Mouse (Mus musculus): Measurements from ENCODE around the gene Fam13c. TPM values are rescaled to one million over a fixed set of nuclear protein-coding genes. Genes with fewer than 3 reads are reported as not detected.

Fam13c gene
- polyA plus RNA-seq, 1 experiment: 15.0 TPM

DNA sequence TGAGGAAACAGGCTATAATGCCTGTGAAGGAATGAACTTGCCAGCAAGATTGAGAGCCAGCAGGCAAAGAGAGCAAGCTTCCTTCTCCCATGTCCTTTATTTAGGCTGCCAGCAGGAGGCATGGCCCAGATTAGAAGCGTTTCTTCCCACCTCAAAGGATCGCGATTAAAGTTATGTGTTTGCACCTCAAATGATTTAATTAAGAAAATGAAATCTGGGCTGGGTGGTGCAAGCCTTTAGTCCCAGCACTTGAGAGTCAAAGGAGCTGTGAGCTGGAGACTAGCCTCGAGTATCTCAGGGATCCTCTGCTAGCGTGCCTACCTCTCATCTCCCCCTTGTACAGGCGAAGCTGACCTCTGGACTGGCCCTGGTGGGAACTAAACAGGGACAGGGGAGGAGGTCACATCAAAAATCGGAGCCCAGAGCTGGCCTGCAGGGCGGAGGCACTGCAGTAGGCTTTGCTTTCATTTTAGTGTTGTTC is 93.1 kb downstream of the Fam13c start:
- Histone ChIP-seq H3ac (ENCODE audit: control insufficient read depth, insufficient read length) (no peak overlapping the region), H3K4me2 (ENCODE audit: low read depth) (no peak overlapping the region), H3K36me3 (ENCODE audit: control insufficient read depth, insufficient read depth) (peaks cover 28% of the 10 kb centered on the region), H3K79me2 (ENCODE audit: control insufficient read depth, insufficient read depth) (peaks cover 8% of the 10 kb centered on the region), H3K27me3 (ENCODE audit: control insufficient read depth, insufficient read depth, insufficient read length) (no peaks in the 10 kb centered on the region), H3K4me3 (no peak overlapping the region)
- TF ChIP-seq POLR2A (IDR thresholded peaks at IDR 0.05; ENCODE audit: insufficient read length, low read depth) (no peak), SRF (IDR thresholded peaks at IDR 0.05; ENCODE audit: control insufficient read depth, insufficient read length, low read depth) (no peak), MYOG (IDR thresholded peaks at IDR 0.05; ENCODE audit: control insufficient read depth in 1 of 3, insufficient read depth in 1 of 3, insufficient read length in 2 of 3, low read depth in 2 of 3) (no peak)

GRCm38 (mm10) chr10:70533986-70534385 is 93.7 kb downstream of the Fam13c start:
- Histone ChIP-seq H3K4me3 (no peak overlapping the region), H3K79me2 (ENCODE audit: control insufficient read depth, insufficient read depth) (peaks cover 1% of the 10 kb centered on the region), H3K36me3 (ENCODE audit: control insufficient read depth, insufficient read depth) (peaks cover 28% of the 10 kb centered on the region), H3K27me3 (ENCODE audit: control insufficient read depth, insufficient read depth, insufficient read length) (no peaks in the 10 kb centered on the region), H3ac (ENCODE audit: control insufficient read depth, insufficient read length) (no peak overlapping the region), H3K4me2 (ENCODE audit: low read depth) (no peak overlapping the region)
- TF ChIP-seq POLR2A (IDR thresholded peaks at IDR 0.05; ENCODE audit: insufficient read length, low read depth) (no peak), USF1 (IDR thresholded peaks at IDR 0.05; ENCODE audit: low read depth) (no peak), POLR2AphosphoS2 (IDR thresholded peaks at IDR 0.05; ENCODE audit: insufficient read length, low read depth) (no peak), E2F4 (IDR thresholded peaks at IDR 0.05; ENCODE audit: insufficient read depth) (no peak), SRF (IDR thresholded peaks at IDR 0.05; ENCODE audit: control insufficient read depth, insufficient read length, low read depth) (no peak), MAX (IDR thresholded peaks at IDR 0.05; ENCODE audit: low read depth) (no peak), TCF12 (IDR thresholded peaks at IDR 0.05; ENCODE audit: insufficient read depth, poor library complexity, severe bottlenecking) (no peak)

DNA sequence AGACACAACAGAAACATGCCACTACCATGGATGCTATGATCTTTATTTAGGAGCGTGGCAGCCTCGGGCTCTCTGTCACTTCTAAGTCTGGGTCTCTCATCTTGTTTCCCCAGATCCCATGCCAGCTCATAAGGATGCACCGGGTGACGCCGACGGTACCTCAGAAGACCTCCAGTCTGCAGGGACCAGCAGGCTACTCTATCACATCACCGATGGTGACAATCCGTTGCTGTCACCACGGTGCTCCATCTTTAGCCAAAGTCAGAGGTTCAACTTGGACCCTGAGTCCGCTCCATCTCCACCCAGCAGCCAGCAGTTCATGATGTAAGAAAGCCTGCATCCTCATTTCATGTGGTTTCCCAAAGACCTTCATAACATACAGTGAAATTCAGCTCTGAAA is 94.3 kb downstream of the Fam13c start:
- peaks cover 28% of the 10 kb centered on the region for H3K36me3 ChIP-seq (ENCODE audit: control insufficient read depth, insufficient read depth)

DNA sequence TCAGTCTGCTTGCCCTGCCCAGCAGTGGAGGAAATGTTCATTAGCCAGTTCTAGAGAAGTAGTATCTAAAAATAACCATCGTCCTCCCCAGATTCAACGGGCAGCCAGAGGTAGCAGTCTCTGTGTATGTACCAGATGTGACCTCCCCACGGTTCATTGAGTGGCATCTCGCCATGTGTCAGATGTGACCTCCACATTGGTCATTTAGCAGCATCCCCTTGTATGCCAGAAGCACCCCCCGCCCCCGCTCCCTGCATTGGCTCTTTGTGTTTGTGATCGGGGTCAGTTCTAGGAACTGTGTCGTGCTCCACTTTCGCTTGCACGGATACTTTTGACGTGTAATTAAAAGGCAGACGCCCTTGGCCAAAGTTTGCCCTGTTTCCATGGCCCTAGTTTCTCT is 95.1 kb downstream of the Fam13c start:
- Histone ChIP-seq H3K79me2 (ENCODE audit: control insufficient read depth, insufficient read depth) (no peaks in the 10 kb centered on the region), H3ac (ENCODE audit: control insufficient read depth, insufficient read length) (no peak overlapping the region), H3K27me3 (ENCODE audit: control insufficient read depth, insufficient read depth, insufficient read length) (no peaks in the 10 kb centered on the region), H3K36me3 (ENCODE audit: control insufficient read depth, insufficient read depth) (peaks cover 31% of the 10 kb centered on the region), H3K4me2 (ENCODE audit: low read depth) (no peak overlapping the region), H3K4me3 (no peak overlapping the region)
- TF ChIP-seq USF1 (IDR thresholded peaks at IDR 0.05; ENCODE audit: low read depth) (no peak), SRF (IDR thresholded peaks at IDR 0.05; ENCODE audit: control insufficient read depth, insufficient read length, low read depth) (no peak), MAX (IDR thresholded peaks at IDR 0.05; ENCODE audit: low read depth) (no peak), REST (IDR thresholded peaks at IDR 0.05; ENCODE audit: insufficient read depth, insufficient read length) (no peak)

More for the DNA sequence above, 94.3 kb downstream of the Fam13c start:
- H3K27me3 ChIP-seq (ENCODE audit: control insufficient read depth, insufficient read depth, insufficient read length): no peaks in the 10 kb centered on the region
- no peaks in the 10 kb centered on the region for H3K79me2 ChIP-seq (ENCODE audit: control insufficient read depth, insufficient read depth)
- H3K4me3 ChIP-seq: no peak overlapping the region
- no peak for TF ChIP-seq MAX (IDR thresholded peaks at IDR 0.05; ENCODE audit: low read depth)
- no peak for TF ChIP-seq POLR2A (IDR thresholded peaks at IDR 0.05; ENCODE audit: insufficient read length, low read depth)
- no peak for TF ChIP-seq MYOD1 (IDR thresholded peaks at IDR 0.05; ENCODE audit: control insufficient read depth in 1 of 3, insufficient read length in 2 of 3, low read depth in 2 of 3)
- TF ChIP-seq USF1 (IDR thresholded peaks at IDR 0.05; ENCODE audit: low read depth): no peak
- TF ChIP-seq MYOG (IDR thresholded peaks at IDR 0.05; ENCODE audit: control insufficient read depth in 1 of 3, insufficient read depth in 1 of 3, insufficient read length in 2 of 3, low read depth in 2 of 3): no peak
- no peak for TF ChIP-seq E2F4 (IDR thresholded peaks at IDR 0.05; ENCODE audit: insufficient read depth)
- TF ChIP-seq POLR2AphosphoS2 (IDR thresholded peaks at IDR 0.05; ENCODE audit: insufficient read length, low read depth): no peak
- TF ChIP-seq CEBPB (IDR thresholded peaks at IDR 0.05; ENCODE audit: insufficient read depth, poor library complexity, severe bottlenecking): no peak
- TF ChIP-seq TCF3 (IDR thresholded peaks at IDR 0.05; ENCODE audit: insufficient read length, low read depth): no peak
- TF ChIP-seq SRF (IDR thresholded peaks at IDR 0.05; ENCODE audit: control insufficient read depth, insufficient read length, low read depth): no peak
- no peak for TF ChIP-seq TCF12 (IDR thresholded peaks at IDR 0.05; ENCODE audit: insufficient read depth, poor library complexity, severe bottlenecking)
- no peak for TF ChIP-seq REST (IDR thresholded peaks at IDR 0.05; ENCODE audit: insufficient read depth, insufficient read length)
- H3K4me2 ChIP-seq (ENCODE audit: low read depth): no peak overlapping the region
- no peak overlapping the region for H3ac ChIP-seq (ENCODE audit: control insufficient read depth, insufficient read length)

DNA sequence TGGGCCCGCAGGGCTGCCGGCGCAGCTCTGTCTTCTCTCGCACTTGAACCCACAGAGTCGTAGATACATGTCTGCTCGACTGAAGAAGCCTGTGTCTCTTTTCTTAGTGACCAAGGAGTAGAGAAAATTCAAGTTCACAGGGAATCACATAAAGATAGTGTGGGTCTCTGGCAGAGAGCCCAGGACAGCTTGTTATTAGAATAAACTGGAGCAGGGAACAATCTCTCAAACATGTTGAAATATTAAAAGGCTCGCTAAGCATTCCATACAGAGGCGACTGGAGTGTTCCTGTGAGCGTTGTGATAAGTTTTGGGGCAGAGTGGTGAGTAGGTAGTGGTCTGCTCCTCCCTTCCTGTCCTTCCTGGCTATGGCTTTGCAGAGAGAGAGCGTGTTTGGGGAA is 97.4 kb downstream of the Fam13c start:
- H3K4me2 ChIP-seq (ENCODE audit: low read depth): no peak overlapping the region
- H3K36me3 ChIP-seq (ENCODE audit: control insufficient read depth, insufficient read depth): peaks cover 43% of the 10 kb centered on the region
- no peaks in the 10 kb centered on the region for H3K27me3 ChIP-seq (ENCODE audit: control insufficient read depth, insufficient read depth, insufficient read length)
- H3K4me3 ChIP-seq: no peak overlapping the region
- TF ChIP-seq TCF12 (IDR thresholded peaks at IDR 0.05; ENCODE audit: insufficient read depth, poor library complexity, severe bottlenecking) (no peak), POLR2AphosphoS2 (IDR thresholded peaks at IDR 0.05; ENCODE audit: insufficient read length, low read depth) (no peak), CEBPB (IDR thresholded peaks at IDR 0.05; ENCODE audit: insufficient read depth, poor library complexity, severe bottlenecking) (no peak), SRF (IDR thresholded peaks at IDR 0.05; ENCODE audit: control insufficient read depth, insufficient read length, low read depth) (no peak), MAX (IDR thresholded peaks at IDR 0.05; ENCODE audit: low read depth) (no peak), REST (IDR thresholded peaks at IDR 0.05; ENCODE audit: insufficient read depth, insufficient read length) (no peak)
- H3K79me2 ChIP-seq (ENCODE audit: control insufficient read depth, insufficient read depth): no peaks in the 10 kb centered on the region
- no peak overlapping the region for H3ac ChIP-seq (ENCODE audit: control insufficient read depth, insufficient read length)

Measured in myocyte (in vitro differentiated cells).